Comparison of ENCODE assay signal across 8 mouse cellular contexts in the genomic region with DNA sequence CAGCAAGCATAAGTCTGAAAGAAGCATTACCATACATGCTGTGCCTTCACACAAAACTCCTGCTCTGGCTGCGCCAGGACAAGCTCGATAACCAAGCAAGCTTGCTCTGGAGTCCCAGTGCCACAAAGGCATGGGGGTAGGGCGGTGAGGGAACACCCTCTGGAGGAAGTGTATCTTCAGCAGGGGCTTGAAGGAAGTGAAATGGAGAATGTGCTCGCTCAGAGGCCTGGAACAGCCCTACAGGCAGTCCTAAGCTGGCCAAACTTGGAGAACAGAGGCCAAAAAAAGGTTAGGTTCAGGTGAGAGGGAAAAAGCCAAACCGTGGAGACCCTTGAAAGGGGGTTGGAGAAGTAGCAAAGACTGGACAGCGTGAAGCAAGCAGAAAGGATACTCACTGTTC. TPM values are rescaled to one million over a fixed set of nuclear protein-coding genes. Genes with fewer than 3 reads are reported as not detected.
A peak's percentile ranks its signal among the peaks of the same experiment; 100 is the strongest.
DNase-seq lines count a peak whose midpoint lies in the region; ATAC-seq and TF ChIP-seq lines count a peak whose summit lies in the region.

No protein-coding gene starts in this region.

- no peak for TF ChIP-seq CTCF in kidney, adult 2 months (conservative IDR thresholded peaks at IDR 0.05; ENCODE audit: insufficient read depth, insufficient read length, low read depth, low read length)

- H3K4me1 ChIP-seq in kidney, adult 2 months (ENCODE audit: control insufficient read depth, insufficient read depth, low read length), result peaks cover 4% of the 10 kb centered on the region; the same call in 1 of the 2 replicates
- peaks cover 32% of the 10 kb centered on the region for H3K4me1 ChIP-seq in embryonic facial prominence, embryonic 10.5 days
- H3K4me1 ChIP-seq in hindbrain, embryonic 10.5 days (replicated peaks), result peaks cover 39% of the 10 kb centered on the region
- peaks cover 52% of the 10 kb centered on the region for H3K4me1 ChIP-seq in liver, embryonic 12.5 days

- H3K9me3 ChIP-seq in embryonic facial prominence, embryonic 10.5 days, result no peaks in the 10 kb centered on the region
- no peaks in the 10 kb centered on the region for H3K9me3 ChIP-seq in hindbrain, embryonic 10.5 days
- H3K9me3 ChIP-seq in liver, embryonic 12.5 days (replicated peaks), result no peaks in the 10 kb centered on the region

- peak overlapping the region; percentile 94 for H3K9ac ChIP-seq in liver, embryonic 12.5 days

- peak; percentile 37 for DNase-seq in kidney, adult 2 months
- DNase-seq in kidney, adult 18-20 months, result no peak
- no peak for DNase-seq in embryonic facial prominence, embryonic 10.5 days (ENCODE audit: low spot score)
- DNase-seq in hindbrain, embryonic 10.5 days (ENCODE audit: low spot score), result no peak
- DNase-seq in naive thymus-derived CD4-positive, alpha-beta T cell, adult 2 months (ENCODE audit: low read depth), result peak; percentile 38
- DNase-seq in layer of hippocampus, postnatal 14 days (ENCODE audit: low spot score in 2 of 2), result no peak
- DNase-seq in frontal cortex, postnatal 25 days (ENCODE audit: low spot score in 2 of 2), result no peak

- peak; percentile 60 for ATAC-seq in liver, embryonic 12.5 days

- peak overlapping the region; percentile 95 for H3K4me2 ChIP-seq in liver, embryonic 12.5 days

- no peak for TF ChIP-seq POLR2A in kidney, adult 2 months (IDR thresholded peaks at IDR 0.05; ENCODE audit: low read depth, low read length)

- WGBS in kidney, adult 2 months, result 33% methylated on average over 6 of the region's 6 CpGs
- 36% methylated on average over 6 of the region's 6 CpGs for WGBS in embryonic facial prominence, embryonic 10.5 days
- 42% methylated on average over 6 of the region's 6 CpGs for WGBS in hindbrain, embryonic 10.5 days
- WGBS in liver, embryonic 12.5 days (ENCODE audit: insufficient replicate concordance), result 12% methylated on average over 6 of the region's 6 CpGs

- no peak overlapping the region for H3K27ac ChIP-seq in kidney, adult 2 months (ENCODE audit: insufficient read depth, low read depth, low read length)
- peak overlapping the region; percentile 48; the same call in 1 of the 2 replicates for H3K27ac ChIP-seq in embryonic facial prominence, embryonic 10.5 days (replicated peaks)
- H3K27ac ChIP-seq in hindbrain, embryonic 10.5 days, result peak overlapping the region; percentile 13; the same call in 1 of the 2 replicates
- H3K27ac ChIP-seq in liver, embryonic 12.5 days, result peak overlapping the region; percentile 86

- H3K27me3 ChIP-seq in kidney, adult 2 months (replicated peaks; ENCODE audit: control insufficient read depth, insufficient read depth, low read length), result no peaks in the 10 kb centered on the region
- H3K27me3 ChIP-seq in embryonic facial prominence, embryonic 10.5 days (replicated peaks; ENCODE audit: low read depth, poor library complexity, severe bottlenecking), result no peaks in the 10 kb centered on the region
- H3K27me3 ChIP-seq in hindbrain, embryonic 10.5 days (ENCODE audit: insufficient read depth, poor library complexity, severe bottlenecking), result no peaks in the 10 kb centered on the region
- H3K27me3 ChIP-seq in liver, embryonic 12.5 days (replicated peaks), result no peaks in the 10 kb centered on the region

- H3K36me3 ChIP-seq in kidney, adult 2 months (ENCODE audit: control insufficient read depth, insufficient read depth, low read length), result no peaks in the 10 kb centered on the region; the same call in 1 of the 2 replicates
- H3K36me3 ChIP-seq in embryonic facial prominence, embryonic 10.5 days (replicated peaks), result peaks cover 33% of the 10 kb centered on the region
- H3K36me3 ChIP-seq in hindbrain, embryonic 10.5 days, result peaks cover 25% of the 10 kb centered on the region
- peaks cover 22% of the 10 kb centered on the region for H3K36me3 ChIP-seq in liver, embryonic 12.5 days

- no peak overlapping the region for H3K4me3 ChIP-seq in kidney, adult 2 months (ENCODE audit: insufficient read depth, low read depth, low read length)
- H3K4me3 ChIP-seq in embryonic facial prominence, embryonic 10.5 days, result peak overlapping the region; percentile 100
- peak overlapping the region; percentile 99 for H3K4me3 ChIP-seq in hindbrain, embryonic 10.5 days
- peak overlapping the region; percentile 93 for H3K4me3 ChIP-seq in liver, embryonic 12.5 days

RNA-seq across cellular contexts. Expression of gene Zbtb34, which starts 1.8 kb away (rescaled TPM):
- polyA plus RNA-seq in kidney, adult 2 months (2012; rRNA removed), result 5.1 and 6.2 TPM in 2 replicates
- 7.4 and 7.5 TPM in 2 replicates for polyA plus RNA-seq in embryonic facial prominence, embryonic 10.5 days (2016; fragmentation: Nextera tagmentation; extraction: Ambion mirVana)
- 7.2 and 8.2 TPM in 2 replicates for polyA plus RNA-seq in hindbrain, embryonic 10.5 days (2016; fragmentation: Nextera tagmentation; extraction: Ambion mirVana)
- 3.6 and 3.7 TPM in 2 replicates for polyA plus RNA-seq in liver, embryonic 12.5 days (2016; fragmentation: Nextera tagmentation; extraction: Ambion mirVana)
- 10 to 100 TPM; 13.7 to 16.1 TPM for total RNA-seq in layer of hippocampus, postnatal 14 days (2021)

RNA-seq across cellular contexts. Expression of gene Zbtb43, which starts 39.0 kb away (rescaled TPM):
- polyA plus RNA-seq in kidney, adult 2 months (2012; rRNA removed), result 14.2 and 15.0 TPM in 2 replicates
- 20.8 and 23.9 TPM in 2 replicates for polyA plus RNA-seq in embryonic facial prominence, embryonic 10.5 days (2016; fragmentation: Nextera tagmentation; extraction: Ambion mirVana)
- 19.0 and 22.7 TPM in 2 replicates for polyA plus RNA-seq in hindbrain, embryonic 10.5 days (2016; fragmentation: Nextera tagmentation; extraction: Ambion mirVana)
- 8.4 TPM in 2 replicates for polyA plus RNA-seq in liver, embryonic 12.5 days (2016; fragmentation: Nextera tagmentation; extraction: Ambion mirVana)
- 10 to 100 TPM; 22.0 to 26.3 TPM for total RNA-seq in layer of hippocampus, postnatal 14 days (2021)

RNA-seq across cellular contexts. Expression of gene Ralgps1, which starts 58.1 kb away (rescaled TPM):
- polyA plus RNA-seq in kidney, adult 2 months (2012; rRNA removed), result 4.9 and 5.6 TPM in 2 replicates
- 4.8 and 5.5 TPM in 2 replicates for polyA plus RNA-seq in embryonic facial prominence, embryonic 10.5 days (2016; fragmentation: Nextera tagmentation; extraction: Ambion mirVana)
- 7.5 and 12.2 TPM in 2 replicates for polyA plus RNA-seq in hindbrain, embryonic 10.5 days (2016; fragmentation: Nextera tagmentation; extraction: Ambion mirVana)
- polyA plus RNA-seq in liver, embryonic 12.5 days (2016; fragmentation: Nextera tagmentation; extraction: Ambion mirVana), result 1.1 and 1.4 TPM in 2 replicates
- total RNA-seq in layer of hippocampus, postnatal 14 days (2021), result 10 to 100 TPM; 63.8 to 64.1 TPM

Comparison
In these comparisons a context has a peak if more than half of its experiments do, and no peak if none do; other contexts are left out.
1. DNase-seq: peak in kidney, adult 2 months (single experiment) and naive thymus-derived CD4-positive, alpha-beta T cell, adult 2 months (single experiment); none in kidney, adult 18-20 months (single experiment), embryonic facial prominence, embryonic 10.5 days (single experiment), hindbrain, embryonic 10.5 days (single experiment), layer of hippocampus, postnatal 14 days (0 of 2) and frontal cortex, postnatal 25 days (0 of 2).